Mouse (Mus musculus) c-Kit-positive CD71-positive TER-119-positive erythroid progenitor cells, embryonic 14.5 days (primary cell): ENCODE data around the gene Unc93b1.

Experiments
- DNase-seq: peaks from one replicate; pipeline ENCODE4 v3.0.0-alpha.2; 2013; ENCODE audit warnings: low spot score

The Unc93b1 gene

GRCm38 (mm10) chr19:3935032-3935895, at the start of gene Unc93b1:
Gene Unc93b1 (plus strand): TSS chr19:3935186.
- DNase-seq = peak; percentile 35

- DNase-seq = no peak
Measured at GRCm38 (mm10) chr19:3889096-3889495, 45.9 kb upstream of the Unc93b1 start.

- DNase-seq = no peak
Measured at GRCm38 (mm10) chr19:3890181-3890580, 44.8 kb upstream of the Unc93b1 start.

GRCm38 (mm10) chr19:3893545-3894116, 41.4 kb upstream of the Unc93b1 start:
- no peak for DNase-seq

GRCm38 (mm10) chr19:3894294-3894693, 40.7 kb upstream of the Unc93b1 start:
- no peak for DNase-seq

- DNase-seq = no peak
Measured at GRCm38 (mm10) chr19:3895171-3895631, 39.8 kb upstream of the Unc93b1 start.

GRCm38 (mm10) chr19:3896208-3896607, 38.8 kb upstream of the Unc93b1 start:
- DNase-seq = no peak

- DNase-seq = no peak
Measured at GRCm38 (mm10) chr19:3897557-3897956, 37.4 kb upstream of the Unc93b1 start.

- DNase-seq = no peak
Measured at GRCm38 (mm10) chr19:3898952-3899351, 36.0 kb upstream of the Unc93b1 start.

GRCm38 (mm10) chr19:3899618-3900017, 35.4 kb upstream of the Unc93b1 start:
- DNase-seq = no peak

GRCm38 (mm10) chr19:3902966-3903365, 32.0 kb upstream of the Unc93b1 start:
- DNase-seq = no peak

- DNase-seq = no peak
Measured at GRCm38 (mm10) chr19:3903648-3904362, 31.2 kb upstream of the Unc93b1 start.

GRCm38 (mm10) chr19:3904363-3904675, 30.7 kb upstream of the Unc93b1 start:
- no peak for DNase-seq

GRCm38 (mm10) chr19:3905261-3905969, 29.6 kb upstream of the Unc93b1 start:
- DNase-seq = no peak

GRCm38 (mm10) chr19:3906326-3906725, 28.7 kb upstream of the Unc93b1 start:
- no peak for DNase-seq

GRCm38 (mm10) chr19:3906795-3907786, 27.9 kb upstream of the Unc93b1 start, which contains the start of gene Tcirg1:
Gene Tcirg1 (minus strand): TSS chr19:3907133.
- peak; percentile 64 for DNase-seq

GRCm38 (mm10) chr19:3907876-3908660, 26.9 kb upstream of the Unc93b1 start:
- no peak for DNase-seq

- no peak for DNase-seq
Measured at GRCm38 (mm10) chr19:3910206-3910605, 24.8 kb upstream of the Unc93b1 start.

GRCm38 (mm10) chr19:3912337-3913204, 22.4 kb upstream of the Unc93b1 start, which contains the start of gene Ndufs8:
Gene Ndufs8 (minus strand): TSS chr19:3912774.
- DNase-seq = peak; percentile 97
